Mouse (Mus musculus) midbrain, postnatal 0 days (tissue): ENCODE measurements around the gene Epha2. TPM values are rescaled to one million over a fixed set of nuclear protein-coding genes. Genes with fewer than 3 reads are reported as not detected.

Source experiments
- ATAC-seq: fragments of 200-750 bp; cut with Nextera tagmentation; 2 replicates; pipeline ENCODE4 v1.8.0; 2017; ENCODE audit warnings: moderate number of reproducible peaks, mild to moderate bottlenecking, moderate TSS enrichment, moderate library complexity; ENCODE audit not compliant: low FRiP score
- DNase-seq: peaks from one replicate; pipeline ENCODE4 v3.0.0-alpha.2; 2015; ENCODE audit warnings: low spot score
- H3K27ac ChIP-seq: fragments of 300-500 bp; sonication (generic); 2 replicates; pipeline ENCODE4 v1.5.1; 2014; ENCODE audit warnings: low read depth, mild to moderate bottlenecking, low read length, mixed read lengths
- H3K27me3 ChIP-seq: fragments of 300-500 bp; sonication (generic); 2 replicates; pipeline ENCODE4 v1.6.1; 2014; ENCODE audit warnings: low read length, control low read depth, mixed read lengths; ENCODE audit not compliant: insufficient read depth
- H3K36me3 ChIP-seq: fragments of 300-500 bp; sonication (generic); 2 replicates; pipeline ENCODE4 v1.6.1; 2014; ENCODE audit warnings: low read length, control low read depth, mixed read lengths; ENCODE audit not compliant: insufficient read depth
- H3K4me1 ChIP-seq: fragments of 300-500 bp; sonication (generic); 2 replicates; pipeline ENCODE4 v1.6.1; 2014; ENCODE audit warnings: mild to moderate bottlenecking, control low read depth, antibody characterized with exemption, low read length, mixed read lengths; ENCODE audit not compliant: insufficient read depth
- H3K4me2 ChIP-seq: fragments of 300-500 bp; sonication (generic); 2 replicates; pipeline ENCODE4 v1.6.1; 2014; ENCODE audit warnings: low read depth, mild to moderate bottlenecking, low read length, mixed read lengths; ENCODE audit not compliant: poor library complexity, severe bottlenecking
- H3K4me3 ChIP-seq: fragments of 300-500 bp; sonication (generic); 2 replicates; pipeline ENCODE4 v1.5.1; 2014; ENCODE audit warnings: low read depth, mild to moderate bottlenecking, low read length, moderate library complexity
- H3K9ac ChIP-seq: fragments of 300-500 bp; sonication (generic); replicated peaks from 2 replicates; pipeline ENCODE4 v1.6.1; 2014; ENCODE audit warnings: mild to moderate bottlenecking, low read length, moderate library complexity, mixed read lengths; ENCODE audit not compliant: poor library complexity, severe bottlenecking
- H3K9me3 ChIP-seq: fragments of 300-500 bp; sonication (generic); 2 replicates; pipeline ENCODE4 v1.6.1; 2016; ENCODE audit warnings: low read length, control low read depth
- CTCF ChIP-seq: IDR thresholded peaks from 2 replicates; pipeline ENCODE4 v1.5.1; 2016; ENCODE audit warnings: antibody characterized with exemption, mild to moderate bottlenecking
- WGBS: fragments of 180-500 bp; shearing (Covaris S2); extraction: QIAGEN DNeasy Blood & Tissue Kit; methylation state at CpG from one replicate; pipeline ENCODE4 v1.1.7; 2014; 5-methylcytosine and 5-hydroxymethylcytosine counted together
- polyA plus RNA-seq: library from polyadenylated mRNA; unstranded; fragments of >200 nt; fragmentation: Nextera tagmentation; extraction: Ambion mirVana; gene quantifications from 2 replicates; pipeline ENCODE4 v1.2.1, GENCODE M21; 2015
- total RNA-seq: library from RNA; depleted of rRNA; stranded (reverse); fragments of >200 nt; gene quantifications from 2 replicates; pipeline ENCODE4 v1.2.3, GENCODE M21; 2014

Epha2 gene
- total and polyA plus RNA-seq, 2 experiments from 2014 or later: 0.30 to 3.1 TPM

GRCm38 (mm10) chr4:141331446-141331845 is 30.4 kb downstream of the Epha2 start:
- 94% methylated on average over 2 of the region's 2 CpGs for WGBS
- no peak for ATAC-seq
- no peak for TF ChIP-seq CTCF

GRCm38 (mm10) chr4:141332258-141332657 is 31.2 kb downstream of the Epha2 start:
- no peak overlapping the region for H3K27ac ChIP-seq
- TF ChIP-seq CTCF: no peak
- H3K36me3 ChIP-seq: no peaks in the 10 kb centered on the region
- no peaks in the 10 kb centered on the region for H3K27me3 ChIP-seq
- no peak overlapping the region for H3K4me2 ChIP-seq
- H3K9ac ChIP-seq: no peak overlapping the region
- ATAC-seq (no peak), DNase-seq (no peak)
- no peaks in the 10 kb centered on the region for H3K9me3 ChIP-seq
- 89% methylated on average over 7 of the region's 7 CpGs for WGBS
- H3K4me3 ChIP-seq: no peak overlapping the region
- H3K4me1 ChIP-seq: no peaks in the 10 kb centered on the region

More at GRCm38 (mm10) chr4:141331446-141331845, 30.4 kb downstream of the Epha2 start:
- no peak overlapping the region for H3K4me2 ChIP-seq
- no peaks in the 10 kb centered on the region for H3K9me3 ChIP-seq
- no peaks in the 10 kb centered on the region for H3K27me3 ChIP-seq
- no peak overlapping the region for H3K27ac ChIP-seq
- no peak for DNase-seq
- no peak overlapping the region for H3K4me3 ChIP-seq
- no peaks in the 10 kb centered on the region for H3K36me3 ChIP-seq
- no peaks in the 10 kb centered on the region for H3K4me1 ChIP-seq
- H3K9ac ChIP-seq: no peak overlapping the region

- 29% methylated on average over 5 of the region's 5 CpGs for WGBS
- peak; percentile 17; the same call in 1 of the 2 replicates for ATAC-seq
- no peak for DNase-seq
- Histone ChIP-seq H3K9ac (no peak overlapping the region), H3K4me1 (0 out of 2 replicates have a peak, but pooled peaks cover 2% of the 10 kb centered on the region), H3K4me3 (no peak overlapping the region), H3K27me3 (no peaks in the 10 kb centered on the region), H3K9me3 (no peaks in the 10 kb centered on the region), H3K27ac (peak overlapping the region; percentile 55; the same call in 1 of the 2 replicates), H3K4me2 (no peak overlapping the region), H3K36me3 (no peaks in the 10 kb centered on the region)
- TF ChIP-seq CTCF: no peak
Observed at GRCm38 (mm10) chr4:141334695-141335094, 33.7 kb downstream of the Epha2 start.

- Histone ChIP-seq H3K4me2 (no peak overlapping the region), H3K4me1 (0 out of 2 replicates have a peak, but pooled peaks cover 2% of the 10 kb centered on the region), H3K9ac (no peak overlapping the region), H3K27ac (peak overlapping the region; percentile 55; the same call in 1 of the 2 replicates), H3K27me3 (no peaks in the 10 kb centered on the region), H3K9me3 (no peaks in the 10 kb centered on the region), H3K4me3 (no peak overlapping the region), H3K36me3 (no peaks in the 10 kb centered on the region)
- ATAC-seq (peak; percentile 77), DNase-seq (peak; percentile 68)
- WGBS: 7% methylated on average over 3 of the region's 3 CpGs
- no peak for TF ChIP-seq CTCF
Observed at GRCm38 (mm10) chr4:141335263-141335796, 34.3 kb downstream of the Epha2 start.

- ATAC-seq (no peak), DNase-seq (peak; percentile 21)
- Histone ChIP-seq H3K27me3 (no peaks in the 10 kb centered on the region), H3K4me3 (no peak overlapping the region), H3K27ac (peak overlapping the region; percentile 57; the same call in 1 of the 2 replicates), H3K9me3 (no peaks in the 10 kb centered on the region), H3K36me3 (no peaks in the 10 kb centered on the region), H3K4me2 (no peak overlapping the region), H3K9ac (no peak overlapping the region), H3K4me1 (0 out of 2 replicates have a peak, but pooled peaks cover 2% of the 10 kb centered on the region)
- no peak for TF ChIP-seq CTCF
- 41% methylated on average over 6 of the region's 6 CpGs for WGBS
Observed at GRCm38 (mm10) chr4:141336196-141336595, 35.2 kb downstream of the Epha2 start.

- H3K4me2 ChIP-seq: no peak overlapping the region
- no peaks in the 10 kb centered on the region for H3K9me3 ChIP-seq
- no peak for DNase-seq
Observed at GRCm38 (mm10) chr4:141337986-141338385, 36.9 kb downstream of the Epha2 start.

More at GRCm38 (mm10) chr4:141337986-141338385, 36.9 kb downstream of the Epha2 start:
- Histone ChIP-seq H3K4me3 (no peak overlapping the region), H3K4me1 (0 out of 2 replicates have a peak, but pooled peaks cover 2% of the 10 kb centered on the region), H3K9ac (no peak overlapping the region), H3K27me3 (no peaks in the 10 kb centered on the region), H3K27ac (no peak overlapping the region), H3K36me3 (no peaks in the 10 kb centered on the region)
- ATAC-seq: no peak
- WGBS: 32% methylated on average over 6 of the region's 6 CpGs
- no peak for TF ChIP-seq CTCF
